Mouse (Mus musculus): ENCODE data around the gene Mri1. TPM values are rescaled to one million over a fixed set of nuclear protein-coding genes. Genes with fewer than 3 reads are reported as not detected.

Mri1 gene
- total and polyA plus RNA-seq, 3 experiments: 58.6 to 102 (median 62.1) TPM

GRCm38 (mm10) chr8:84237542-84238229, 19.4 kb downstream of the Mri1 start:
- DNase-seq (ENCODE audit: extremely low read depth): peak; percentile 37
- TF ChIP-seq MAZ (IDR thresholded peaks at IDR 0.05; ENCODE audit: low read depth, low read length): no peak
- no peak for TF ChIP-seq RCOR1 (conservative IDR thresholded peaks at IDR 0.05; ENCODE audit: low read depth, low read length)
- no peak for TF ChIP-seq ZMIZ1 (IDR thresholded peaks at IDR 0.05; ENCODE audit: low read depth, low read length)
- TF ChIP-seq USF1 (IDR thresholded peaks at IDR 0.05; ENCODE audit: low read depth, low read length): no peak
- TF ChIP-seq ELF1 (IDR thresholded peaks at IDR 0.05; ENCODE audit: low read depth, low read length): peak; percentile 34
- no peak for TF ChIP-seq KAT2A (IDR thresholded peaks at IDR 0.05; ENCODE audit: insufficient replicate concordance, low read length)
- no peak for TF ChIP-seq NELFE (IDR thresholded peaks at IDR 0.05; ENCODE audit: low read depth, low read length)
- TF ChIP-seq CTCF (conservative IDR thresholded peaks at IDR 0.05 in 1 of 2, IDR thresholded peaks at IDR 0.05 in 1 of 2; ENCODE audit: low read depth in 2 of 2, low read length in 2 of 2): no peak
- TF ChIP-seq EP300 (IDR thresholded peaks at IDR 0.05; ENCODE audit: low read length): no peak
- TF ChIP-seq MYC (IDR thresholded peaks at IDR 0.05; ENCODE audit: low read depth, low read length): no peak
- TF ChIP-seq MEF2A (IDR thresholded peaks at IDR 0.05; ENCODE audit: borderline replicate concordance, low read depth, low read length): no peak
- peak; percentile 78 for TF ChIP-seq MAFK (IDR thresholded peaks at IDR 0.05; ENCODE audit: insufficient replicate concordance, low read length)
- TF ChIP-seq TCF12 (IDR thresholded peaks at IDR 0.05; ENCODE audit: low read depth, low read length): no peak
- TF ChIP-seq ETS1 (conservative IDR thresholded peaks at IDR 0.05; ENCODE audit: low read depth, low read length): no peak
- no peak for TF ChIP-seq USF2 (conservative IDR thresholded peaks at IDR 0.05; ENCODE audit: low read depth, low read length)
- no peak for TF ChIP-seq POLR2AphosphoS2 (IDR thresholded peaks at IDR 0.05; ENCODE audit: low read depth, low read length)
- TF ChIP-seq ZC3H11A (IDR thresholded peaks at IDR 0.05; ENCODE audit: low read depth, low read length): no peak
- TF ChIP-seq IRF4 (IDR thresholded peaks at IDR 0.05; ENCODE audit: low read depth, low read length): 0 out of 2 replicates have a peak, but pooled peaks have one; percentile 5
- TF ChIP-seq TBP (conservative IDR thresholded peaks at IDR 0.05; ENCODE audit: low read depth, low read length): no peak
- no peaks in the 10 kb centered on the region for H3K79me2 ChIP-seq (replicated peaks; ENCODE audit: control insufficient read depth, extremely low read depth, insufficient read depth, poor library complexity, severe bottlenecking)
- peaks cover 5 to 32% of the 10 kb centered on the region in 2 experiments; a peak in 2 of 4 replicates for H3K4me1 ChIP-seq (ENCODE audit: control insufficient read depth in 1 of 2, insufficient read depth in 2 of 2)
- peak overlapping the region; percentile 82 for H3K4me2 ChIP-seq (ENCODE audit: insufficient read depth, low read depth, poor library complexity, severe bottlenecking)
- no peaks in the 10 kb centered on the region for H3K27me3 ChIP-seq (replicated peaks)
- dilution Hi-C loops (cut with MboI; ENCODE audit: extremely low pct_ligation_motif_present, extremely low pct_unique_long_range_greater_than_20kb, low sequenced_read_pairs): no loop called here
- H3K27ac ChIP-seq (ENCODE audit: insufficient read depth, low read depth): no peak overlapping the region
- in situ Hi-C loops (cut with MboI; ENCODE audit: low pct_ligation_motif_present, low pct_unique_long_range_greater_than_20kb, low sequenced_read_pairs): loop anchor here (10.0 kb wide), 1 partner anchor 47 kb away; no protein-coding TSS in a partner anchor
- peak overlapping the region; percentile 44 to 74 (median 65) for H3K4me3 ChIP-seq (replicated peaks in 1 of 3; ENCODE audit: low read depth in 2 of 3, low read length in 2 of 3, poor library complexity in 1 of 3)
- H3K36me3 ChIP-seq (replicated peaks in 1 of 2; ENCODE audit: control insufficient read depth in 1 of 2, insufficient read depth in 1 of 2, low read length in 1 of 2): peaks cover 3 to 24% of the 10 kb centered on the region in 2 experiments
- no peaks in the 10 kb centered on the region for H3K9me3 ChIP-seq (replicated peaks; ENCODE audit: low read length)
- peak overlapping the region; percentile 53 for H3K9ac ChIP-seq (ENCODE audit: insufficient read depth, low read depth)

DNA sequence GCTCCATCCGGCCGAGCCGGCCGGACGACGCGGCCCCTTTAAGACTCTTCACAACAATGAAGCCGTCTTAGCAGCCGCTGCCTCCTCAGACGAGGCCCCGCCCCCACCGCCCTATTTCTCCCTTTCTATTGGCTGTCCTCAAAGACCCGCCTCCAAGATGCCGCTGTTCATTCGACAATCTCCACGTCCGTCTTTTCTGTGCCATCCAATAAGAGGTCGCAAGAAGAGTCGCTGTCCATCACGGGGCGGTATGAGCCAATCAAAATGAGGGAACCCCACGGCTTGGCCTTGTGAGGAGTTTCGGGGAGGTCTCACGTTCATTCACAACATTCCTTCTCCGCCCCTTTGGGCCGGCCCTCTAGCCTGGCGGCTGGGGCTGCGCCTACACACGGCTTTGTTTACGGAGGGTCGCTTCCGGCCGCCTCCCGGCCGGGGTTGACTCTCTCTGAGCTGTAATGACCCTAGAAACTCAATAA, 20.1 kb downstream of the Mri1 start, which contains the start of gene Zswim4:
TSS of gene Zswim4 (minus strand) at position 58 of the 476 bp plus-strand sequence.
- H3K27me3 ChIP-seq (replicated peaks): no peaks in the 10 kb centered on the region
- dilution Hi-C loops (cut with MboI; ENCODE audit: extremely low pct_ligation_motif_present, extremely low pct_unique_long_range_greater_than_20kb, low sequenced_read_pairs) (no loop called here), in situ Hi-C loops (cut with MboI; ENCODE audit: low pct_ligation_motif_present, low pct_unique_long_range_greater_than_20kb, low sequenced_read_pairs) (loop anchor here (10.0 kb wide), 1 partner anchor 48 kb away; no protein-coding TSS in a partner anchor)
- H3K27ac ChIP-seq (ENCODE audit: insufficient read depth, low read depth): no peak within 1 kb of the TSS
- peak within 1 kb of the TSS; percentile 91 for H3K9ac ChIP-seq (ENCODE audit: insufficient read depth, low read depth)
- H3K4me2 ChIP-seq (ENCODE audit: insufficient read depth, low read depth, poor library complexity, severe bottlenecking): peak within 1 kb of the TSS; percentile 82
- peaks cover 5 to 37% of the 10 kb centered on the region in 2 experiments; a peak in 2 of 4 replicates for H3K4me1 ChIP-seq (ENCODE audit: control insufficient read depth in 1 of 2, insufficient read depth in 2 of 2)
- peaks cover 3 to 28% of the 10 kb centered on the region in 2 experiments for H3K36me3 ChIP-seq (replicated peaks in 1 of 2; ENCODE audit: control insufficient read depth in 1 of 2, insufficient read depth in 1 of 2, low read length in 1 of 2)
- H3K79me2 ChIP-seq (replicated peaks; ENCODE audit: control insufficient read depth, extremely low read depth, insufficient read depth, poor library complexity, severe bottlenecking): no peaks in the 10 kb centered on the region
- no peaks in the 10 kb centered on the region for H3K9me3 ChIP-seq (replicated peaks; ENCODE audit: low read length)
- H3K4me3 ChIP-seq (replicated peaks in 1 of 3; ENCODE audit: low read depth in 2 of 3, low read length in 2 of 3, poor library complexity in 1 of 3): peak within 1 kb of the TSS; percentile 63 to 86 (median 74)
- peak; percentile 99 for DNase-seq (ENCODE audit: extremely low read depth)
- TF ChIP-seq MAZ (IDR thresholded peaks at IDR 0.05; ENCODE audit: low read depth, low read length) (0 out of 2 replicates have a peak, but pooled peaks have one; percentile 21), SIN3A (IDR thresholded peaks at IDR 0.05; ENCODE audit: low read length) (peak; percentile 94), EP300 (IDR thresholded peaks at IDR 0.05; ENCODE audit: low read length) (no peak), CHD2 (IDR thresholded peaks at IDR 0.05; ENCODE audit: low read length) (peak; percentile 98), NELFE (IDR thresholded peaks at IDR 0.05; ENCODE audit: low read depth, low read length) (peak; percentile 60; the same call in 1 of the 2 replicates), JUND (conservative IDR thresholded peaks at IDR 0.05; ENCODE audit: low read depth, low read length) (no peak), BHLHE40 (IDR thresholded peaks at IDR 0.05; ENCODE audit: low read depth, low read length) (0 out of 2 replicates have a peak, but pooled peaks have one; percentile 4), IRF4 (IDR thresholded peaks at IDR 0.05; ENCODE audit: low read depth, low read length) (no peak), PAX5 (IDR thresholded peaks at IDR 0.05; ENCODE audit: low read length) (no peak), USF1 (IDR thresholded peaks at IDR 0.05; ENCODE audit: low read depth, low read length) (peak; percentile 79), MAX (IDR thresholded peaks at IDR 0.05; ENCODE audit: low read length) (no peak; the same call in 1 of the 2 replicates), CHD1 (IDR thresholded peaks at IDR 0.05; ENCODE audit: low read depth, low read length) (no peak), KAT2A (IDR thresholded peaks at IDR 0.05; ENCODE audit: insufficient replicate concordance, low read length) (0 out of 2 replicates have a peak, but pooled peaks have one; percentile 44), ETS1 (conservative IDR thresholded peaks at IDR 0.05; ENCODE audit: low read depth, low read length) (no peak), POLR2AphosphoS2 (IDR thresholded peaks at IDR 0.05; ENCODE audit: low read depth, low read length) (no peak), MEF2A (IDR thresholded peaks at IDR 0.05; ENCODE audit: borderline replicate concordance, low read depth, low read length) (no peak), MAFK (IDR thresholded peaks at IDR 0.05; ENCODE audit: insufficient replicate concordance, low read length) (no peak), JUN (IDR thresholded peaks at IDR 0.05; ENCODE audit: insufficient read depth, low read depth, low read length) (no peak), ZC3H11A (IDR thresholded peaks at IDR 0.05; ENCODE audit: low read depth, low read length) (no peak), CTCF (conservative IDR thresholded peaks at IDR 0.05 in 1 of 2, IDR thresholded peaks at IDR 0.05 in 1 of 2; ENCODE audit: low read depth in 2 of 2, low read length in 2 of 2) (no peak), MXI1 (IDR thresholded peaks at IDR 0.05; ENCODE audit: low read depth, low read length) (peak; percentile 81)
